Mouse (Mus musculus) hindbrain, embryonic 10.5 days (tissue): ENCODE data around the gene Edrf1. TPM values are rescaled to one million over a fixed set of nuclear protein-coding genes. Genes with fewer than 3 reads are reported as not detected.

Experiments used
- DNase-seq: peaks from one replicate; pipeline ENCODE4 v3.0.0-alpha.2; 2017; ENCODE audit warnings: low spot score
- H3K27ac ChIP-seq: fragments of 300-500 bp; sonication (generic); 2 replicates; pipeline ENCODE4 v1.5.1; 2016; ENCODE audit warnings: mild to moderate bottlenecking, moderate library complexity
- H3K27me3 ChIP-seq: fragments of 300-500 bp; sonication (generic); 2 replicates; pipeline ENCODE4 v1.6.1; 2016; ENCODE audit warnings: mild to moderate bottlenecking; ENCODE audit not compliant: poor library complexity, insufficient read depth, severe bottlenecking
- H3K36me3 ChIP-seq: fragments of 300-500 bp; sonication (generic); 2 replicates; pipeline ENCODE4 v1.6.1; 2016; ENCODE audit warnings: mild to moderate bottlenecking, moderate library complexity
- H3K4me1 ChIP-seq: fragments of 300-500 bp; sonication (generic); replicated peaks from 2 replicates; pipeline ENCODE4 v1.6.1; 2016; ENCODE audit warnings: mild to moderate bottlenecking
- H3K4me3 ChIP-seq: fragments of 300-500 bp; sonication (generic); 2 replicates; pipeline ENCODE4 v1.5.1; 2016; ENCODE audit warnings: mild to moderate bottlenecking, moderate library complexity
- H3K9me3 ChIP-seq: fragments of 300-500 bp; sonication (generic); 2 replicates; pipeline ENCODE4 v1.6.1; 2016; ENCODE audit warnings: mild to moderate bottlenecking, moderate library complexity
- WGBS: fragments of 180-500 bp; shearing (Covaris S2); methylation state at CpG from one replicate; pipeline ENCODE4 v1.1.7; 2016; 5-methylcytosine and 5-hydroxymethylcytosine counted together
- polyA plus RNA-seq: library from polyadenylated mRNA; unstranded; fragments of >200 nt; fragmentation: Nextera tagmentation; extraction: Ambion mirVana; gene quantifications from 2 replicates; pipeline ENCODE4 v1.2.1, GENCODE M21; 2016

Edrf1 gene
- polyA plus RNA-seq, 1 experiment from 2014 or later: 23.0 TPM

GRCm38 (mm10) chr7:133623226-133623625 lies 14.1 kb upstream of the Edrf1 start:
- Histone ChIP-seq H3K27me3 (no peaks in the 10 kb centered on the region), H3K9me3 (no peaks in the 10 kb centered on the region), H3K36me3 (no peaks in the 10 kb centered on the region), H3K27ac (no peak overlapping the region), H3K4me3 (no peak overlapping the region), H3K4me1 (peaks cover 13% of the 10 kb centered on the region)
- DNase-seq: no peak
- WGBS: 83% methylated on average over 5 of the region's 5 CpGs

GRCm38 (mm10) chr7:133627184-133627936 lies 10.0 kb upstream of the Edrf1 start:
- WGBS: 39% methylated on average over 14 of the region's 14 CpGs
- DNase-seq: peak; percentile 34
- no peak overlapping the region for H3K4me3 ChIP-seq
- H3K36me3 ChIP-seq: no peaks in the 10 kb centered on the region
- peak overlapping the region; percentile 64 for H3K27ac ChIP-seq
- peaks cover 13% of the 10 kb centered on the region for H3K4me1 ChIP-seq
- no peaks in the 10 kb centered on the region for H3K9me3 ChIP-seq
- no peaks in the 10 kb centered on the region for H3K27me3 ChIP-seq

- Histone ChIP-seq H3K27ac (no peak overlapping the region), H3K4me1 (peaks cover 13% of the 10 kb centered on the region), H3K4me3 (no peak overlapping the region), H3K9me3 (no peaks in the 10 kb centered on the region), H3K36me3 (no peaks in the 10 kb centered on the region), H3K27me3 (no peaks in the 10 kb centered on the region)
- DNase-seq: no peak
- WGBS: 81% methylated on average over 5 of the region's 5 CpGs
Observed at GRCm38 (mm10) chr7:133630821-133631220, 6.5 kb upstream of the Edrf1 start.

GRCm38 (mm10) chr7:133632476-133632875 lies 4.9 kb upstream of the Edrf1 start:
- no peaks in the 10 kb centered on the region for H3K27me3 ChIP-seq
- H3K9me3 ChIP-seq: no peaks in the 10 kb centered on the region
- no peaks in the 10 kb centered on the region for H3K36me3 ChIP-seq
- no peak overlapping the region for H3K27ac ChIP-seq
- peak; percentile 64 for DNase-seq
- peaks cover 5% of the 10 kb centered on the region for H3K4me1 ChIP-seq
- no peak overlapping the region for H3K4me3 ChIP-seq
- 23% methylated on average over 2 of the region's 2 CpGs for whole genome bisulfite sequencing

GRCm38 (mm10) chr7:133634932-133635650 lies 2.3 kb upstream of the Edrf1 start:
- no peak overlapping the region for H3K4me3 ChIP-seq
- H3K36me3 ChIP-seq: peaks cover 11% of the 10 kb centered on the region
- no peaks in the 10 kb centered on the region for H3K9me3 ChIP-seq
- no peak overlapping the region for H3K27ac ChIP-seq
- peaks cover 16% of the 10 kb centered on the region for H3K4me1 ChIP-seq
- WGBS: 60% methylated on average over 10 of the region's 12 CpGs
- no peaks in the 10 kb centered on the region for H3K27me3 ChIP-seq
- DNase-seq: peak; percentile 29

- WGBS: 2% methylated on average over 21 of the region's 21 CpGs
- peak overlapping the region; percentile 87 for H3K4me3 ChIP-seq
- peak; percentile 89 for DNase-seq
Observed at GRCm38 (mm10) chr7:133636738-133637352, 498 bp upstream of the Edrf1 start.

GRCm38 (mm10) chr7:133638306-133638705 lies 963 bp downstream of the Edrf1 start:
- Histone ChIP-seq H3K27me3 (no peaks in the 10 kb centered on the region), H3K4me3 (peak overlapping the region; percentile 87), H3K36me3 (peaks cover 43% of the 10 kb centered on the region), H3K9me3 (no peaks in the 10 kb centered on the region), H3K4me1 (peaks cover 16% of the 10 kb centered on the region), H3K27ac (peak overlapping the region; percentile 97)
- 16% methylated on average over 13 of the region's 13 CpGs for WGBS
- DNase-seq: no peak

More at GRCm38 (mm10) chr7:133636738-133637352, 498 bp upstream of the Edrf1 start:
- Histone ChIP-seq H3K9me3 (no peaks in the 10 kb centered on the region), H3K27me3 (no peaks in the 10 kb centered on the region), H3K4me1 (peaks cover 16% of the 10 kb centered on the region), H3K27ac (peak overlapping the region; percentile 97), H3K36me3 (peaks cover 29% of the 10 kb centered on the region)

- Histone ChIP-seq H3K36me3 (peaks cover 48% of the 10 kb centered on the region), H3K27me3 (no peaks in the 10 kb centered on the region), H3K27ac (no peak overlapping the region), H3K4me1 (peaks cover 16% of the 10 kb centered on the region), H3K9me3 (no peaks in the 10 kb centered on the region), H3K4me3 (peak overlapping the region; percentile 87; the same call in 1 of the 2 replicates)
- no peak for DNase-seq
- WGBS: 92% methylated on average over 13 of the region's 13 CpGs
Observed at GRCm38 (mm10) chr7:133638821-133639220, 1.5 kb downstream of the Edrf1 start.

- Histone ChIP-seq H3K4me1 (no peaks in the 10 kb centered on the region), H3K9me3 (no peaks in the 10 kb centered on the region), H3K27ac (no peak overlapping the region), H3K4me3 (no peak overlapping the region), H3K27me3 (no peaks in the 10 kb centered on the region), H3K36me3 (peaks cover 100% of the 10 kb centered on the region)
- 90% methylated on average over 6 of the region's 6 CpGs for WGBS
- DNase-seq: no peak
Observed at GRCm38 (mm10) chr7:133645716-133646115, 8.4 kb downstream of the Edrf1 start.

GRCm38 (mm10) chr7:133662467-133662866 lies 25.1 kb downstream of the Edrf1 start:
- 91% methylated on average over 1 of the region's 1 CpGs for WGBS
- peaks cover 100% of the 10 kb centered on the region for H3K36me3 ChIP-seq

GRCm38 (mm10) chr7:133669071-133669470 lies 31.7 kb downstream of the Edrf1 start:
- no peaks in the 10 kb centered on the region for H3K4me1 ChIP-seq
- peaks cover 98% of the 10 kb centered on the region for H3K36me3 ChIP-seq
- WGBS: 96% methylated on average over 1 of the region's 1 CpGs
- DNase-seq: no peak
- no peaks in the 10 kb centered on the region for H3K9me3 ChIP-seq
- no peak overlapping the region for H3K27ac ChIP-seq
- no peak overlapping the region for H3K4me3 ChIP-seq
- no peaks in the 10 kb centered on the region for H3K27me3 ChIP-seq

More at GRCm38 (mm10) chr7:133662467-133662866, 25.1 kb downstream of the Edrf1 start:
- no peaks in the 10 kb centered on the region for H3K27me3 ChIP-seq
- no peak overlapping the region for H3K27ac ChIP-seq
- no peak overlapping the region for H3K4me3 ChIP-seq
- H3K9me3 ChIP-seq: no peaks in the 10 kb centered on the region
- no peak for DNase-seq
- H3K4me1 ChIP-seq: no peaks in the 10 kb centered on the region

GRCm38 (mm10) chr7:133669946-133670345 lies 32.6 kb downstream of the Edrf1 start:
- WGBS: 93% methylated on average over 9 of the region's 9 CpGs
- Histone ChIP-seq H3K4me3 (no peak overlapping the region), H3K36me3 (peaks cover 89% of the 10 kb centered on the region), H3K27ac (no peak overlapping the region), H3K27me3 (no peaks in the 10 kb centered on the region), H3K9me3 (no peaks in the 10 kb centered on the region), H3K4me1 (no peaks in the 10 kb centered on the region)
- no peak for DNase-seq

GRCm38 (mm10) chr7:133670846-133671245 lies 33.5 kb downstream of the Edrf1 start:
- Histone ChIP-seq H3K27me3 (no peaks in the 10 kb centered on the region), H3K4me1 (no peaks in the 10 kb centered on the region), H3K36me3 (peaks cover 87% of the 10 kb centered on the region), H3K4me3 (no peak overlapping the region), H3K9me3 (no peaks in the 10 kb centered on the region), H3K27ac (no peak overlapping the region)
- DNase-seq: no peak
- 92% methylated on average over 3 of the region's 3 CpGs for WGBS
